Mouse (Mus musculus) spleen, adult 18-20 months (tissue): ENCODE results near the gene Adamtsl1.

Experiments used
- DNase-seq, 2 experiments: peaks; one replicate each; pipeline ENCODE4 v3.0.0; 2022; ENCODE audit warnings: mixed read lengths in 2 of 2

Gene Adamtsl1

GRCm38 (mm10) chr4:86422586-86422985 is 908.6 kb downstream of the Adamtsl1 start:
- no peak for DNase-seq

- DNase-seq: no peak
Measured at GRCm38 (mm10) chr4:86425581-86425980, 911.6 kb downstream of the Adamtsl1 start.

- DNase-seq: no peak
Measured at GRCm38 (mm10) chr4:86426549-86426948, 912.6 kb downstream of the Adamtsl1 start.

GRCm38 (mm10) chr4:86427312-86427711 is 913.3 kb downstream of the Adamtsl1 start:
- DNase-seq: no peak

- DNase-seq: no peak
Measured at GRCm38 (mm10) chr4:86428091-86428745, 914.2 kb downstream of the Adamtsl1 start.

GRCm38 (mm10) chr4:86435631-86436030 is 921.7 kb downstream of the Adamtsl1 start:
- no peak for DNase-seq

GRCm38 (mm10) chr4:86436336-86436735 is 922.4 kb downstream of the Adamtsl1 start:
- no peak for DNase-seq

GRCm38 (mm10) chr4:86450468-86450867 is 936.5 kb downstream of the Adamtsl1 start:
- no peak for DNase-seq

GRCm38 (mm10) chr4:86464808-86465207 is 950.8 kb downstream of the Adamtsl1 start:
- no peak for DNase-seq
